Comparison of ENCODE assay signal across 10 mouse cellular contexts in genomic region chr16:43539659-43540096, GRCm38 (mm10).
DNase-seq lines count a peak whose midpoint lies in the region; ATAC-seq and TF ChIP-seq lines count a peak whose summit lies in the region.
"Had no signal": no experiment of that assay in that cellular context is flagged by ENCODE, and none has a peak within 500 bp of the region (broad histone marks: within the 10 kb centered on the region; RNA-seq: fewer than 3 reads in every experiment).

No protein-coding gene starts in this region.

- H3K36me3 ChIP-seq in midbrain, embryonic 13.5 days = no peaks in the 10 kb centered on the region
- no peaks in the 10 kb centered on the region for H3K36me3 ChIP-seq in midbrain, postnatal 0 days (ENCODE audit: insufficient read depth, low read length)
- no peaks in the 10 kb centered on the region for H3K36me3 ChIP-seq in neural tube, embryonic 14.5 days (ENCODE audit: control insufficient read depth, insufficient read depth, low read length)

- no peak for TF ChIP-seq CTCF in midbrain, postnatal 0 days (IDR thresholded peaks at IDR 0.05)

- H3K4me1 ChIP-seq in midbrain, embryonic 13.5 days (replicated peaks) = 0 out of 2 replicates have a peak, but pooled peaks cover 7% of the 10 kb centered on the region
- no peaks in the 10 kb centered on the region for H3K4me1 ChIP-seq in midbrain, postnatal 0 days (ENCODE audit: insufficient read depth, low read length)
- H3K4me1 ChIP-seq in neural tube, embryonic 14.5 days (ENCODE audit: control insufficient read depth, insufficient read depth, low read length) = no peaks in the 10 kb centered on the region

- H3K27me3 ChIP-seq in midbrain, embryonic 13.5 days = no peaks in the 10 kb centered on the region
- H3K27me3 ChIP-seq in midbrain, postnatal 0 days (ENCODE audit: insufficient read depth, low read length) = no peaks in the 10 kb centered on the region
- H3K27me3 ChIP-seq in neural tube, embryonic 14.5 days (ENCODE audit: control insufficient read depth, insufficient read depth, low read length) = no peaks in the 10 kb centered on the region
- H3K27me3 ChIP-seq: CH12.LX had no signal

- DNase-seq in frontal cortex, postnatal 36 days (ENCODE audit: low spot score in 2 of 2) = no peak
- DNase-seq in midbrain, postnatal 0 days (ENCODE audit: low spot score) = no peak
- DNase-seq in heart, adult 9 months (ENCODE audit: low spot score in 2 of 2) = peak; percentile 63 to 80
- no peak for DNase-seq in retina, postnatal 1 day
- no peak for DNase-seq in urinary bladder, postnatal 36 days (ENCODE audit: low spot score in 2 of 2)
- DNase-seq: thymus, adult 18-20 months had no signal

- no peak overlapping the region for H3K4me3 ChIP-seq in midbrain, embryonic 13.5 days (replicated peaks)
- H3K4me3 ChIP-seq in midbrain, postnatal 0 days (ENCODE audit: low read depth, low read length) = no peak overlapping the region
- H3K4me3 ChIP-seq in neural tube, embryonic 14.5 days (ENCODE audit: low read depth, low read length) = no peak overlapping the region

- 80% methylated on average over 12 of the region's 12 CpGs for WGBS in midbrain, embryonic 13.5 days
- WGBS in midbrain, postnatal 0 days = 72% methylated on average over 12 of the region's 12 CpGs
- 80% methylated on average over 12 of the region's 12 CpGs for WGBS in neural tube, embryonic 14.5 days

- H3K9me3 ChIP-seq in midbrain, embryonic 13.5 days = no peaks in the 10 kb centered on the region
- H3K9me3 ChIP-seq in midbrain, postnatal 0 days (ENCODE audit: low read length) = no peaks in the 10 kb centered on the region
- no peaks in the 10 kb centered on the region for H3K9me3 ChIP-seq in neural tube, embryonic 14.5 days (ENCODE audit: control insufficient read depth, low read length)

- ATAC-seq in frontal cortex, adult (ENCODE audit: low TSS enrichment) = peak; percentile 69
- no peak for ATAC-seq in midbrain, embryonic 13.5 days
- no peak for ATAC-seq in midbrain, postnatal 0 days (ENCODE audit: low FRiP score)
- peak; percentile 24; the same call in 1 of the 2 replicates for ATAC-seq in neural tube, embryonic 14.5 days (ENCODE audit: low read depth)

- H3K9ac ChIP-seq in midbrain, embryonic 13.5 days (replicated peaks) = no peak overlapping the region
- H3K9ac ChIP-seq in midbrain, postnatal 0 days (replicated peaks; ENCODE audit: low read length, poor library complexity, severe bottlenecking) = no peak overlapping the region
- H3K9ac ChIP-seq in neural tube, embryonic 14.5 days (replicated peaks; ENCODE audit: low read depth, low read length) = no peak overlapping the region

- no peak overlapping the region for H3K4me2 ChIP-seq in midbrain, embryonic 13.5 days (replicated peaks)
- H3K4me2 ChIP-seq in midbrain, postnatal 0 days (ENCODE audit: low read depth, low read length, poor library complexity, severe bottlenecking) = no peak overlapping the region
- no peak overlapping the region for H3K4me2 ChIP-seq in neural tube, embryonic 14.5 days (ENCODE audit: low read depth, low read length)

- peak overlapping the region; percentile 39; the same call in 1 of the 2 replicates for H3K27ac ChIP-seq in midbrain, embryonic 13.5 days
- H3K27ac ChIP-seq in midbrain, postnatal 0 days (ENCODE audit: low read depth, low read length) = no peak overlapping the region
- H3K27ac ChIP-seq in neural tube, embryonic 14.5 days (ENCODE audit: low read depth, low read length) = peak overlapping the region; percentile 4; the same call in 1 of the 2 replicates

Comparison
In these comparisons a context has a peak if more than half of its experiments do, and no peak if none do; other contexts are left out.
1. ATAC-seq: peak in frontal cortex, adult (single experiment) and neural tube, embryonic 14.5 days (single experiment); none in midbrain, embryonic 13.5 days (single experiment) and midbrain, postnatal 0 days (single experiment).
2. DNase-seq: peak in heart, adult 9 months (2 of 2); none in frontal cortex, postnatal 36 days (0 of 2), midbrain, postnatal 0 days (single experiment), retina, postnatal 1 day (single experiment) and urinary bladder, postnatal 36 days (0 of 2).